Mouse (Mus musculus) midbrain, embryonic 12.5 days (tissue): ENCODE results near the gene Olfr642. TPM values are rescaled to one million over a fixed set of nuclear protein-coding genes. Genes with fewer than 3 reads are reported as not detected.

ENCODE experiments used
- ATAC-seq: fragments of 200-750 bp; cut with Nextera tagmentation; 2 replicates; pipeline ENCODE4 v1.8.0; 2017; ENCODE audit warnings: low read depth, moderate TSS enrichment, moderate library complexity; ENCODE audit not compliant: low FRiP score
- H3K27ac ChIP-seq: fragments of 300-500 bp; sonication (generic); replicated peaks from 2 replicates; pipeline ENCODE4 v1.5.1; 2016; ENCODE audit warnings: mild to moderate bottlenecking
- H3K27me3 ChIP-seq: fragments of 300-500 bp; sonication (generic); 2 replicates; pipeline ENCODE4 v1.6.1; 2016; ENCODE audit warnings: mild to moderate bottlenecking
- H3K36me3 ChIP-seq: fragments of 300-500 bp; sonication (generic); 2 replicates; pipeline ENCODE4 v1.6.1; 2016
- H3K4me1 ChIP-seq: fragments of 300-500 bp; sonication (generic); 2 replicates; pipeline ENCODE4 v1.6.1; 2016
- H3K4me2 ChIP-seq: fragments of 300-500 bp; sonication (generic); replicated peaks from 2 replicates; pipeline ENCODE4 v1.6.1; 2016; ENCODE audit warnings: mild to moderate bottlenecking, moderate library complexity
- H3K4me3 ChIP-seq: fragments of 300-500 bp; sonication (generic); 2 replicates; pipeline ENCODE4 v1.5.1; 2016; ENCODE audit warnings: mild to moderate bottlenecking
- H3K9ac ChIP-seq: fragments of 300-500 bp; sonication (generic); replicated peaks from 2 replicates; pipeline ENCODE4 v1.6.1; 2016; ENCODE audit warnings: mild to moderate bottlenecking, moderate library complexity
- H3K9me3 ChIP-seq: fragments of 300-500 bp; sonication (generic); 2 replicates; pipeline ENCODE4 v1.6.1; 2016; ENCODE audit warnings: mild to moderate bottlenecking
- polyA plus RNA-seq: library from polyadenylated mRNA; unstranded; fragments of >200 nt; fragmentation: Nextera tagmentation; extraction: Ambion mirVana; gene quantifications from 2 replicates; pipeline ENCODE4 v1.2.1, GENCODE M21; 2016

The Olfr642 gene
- polyA plus RNA-seq, 1 experiment from 2014 or later, result not detected

DNA sequence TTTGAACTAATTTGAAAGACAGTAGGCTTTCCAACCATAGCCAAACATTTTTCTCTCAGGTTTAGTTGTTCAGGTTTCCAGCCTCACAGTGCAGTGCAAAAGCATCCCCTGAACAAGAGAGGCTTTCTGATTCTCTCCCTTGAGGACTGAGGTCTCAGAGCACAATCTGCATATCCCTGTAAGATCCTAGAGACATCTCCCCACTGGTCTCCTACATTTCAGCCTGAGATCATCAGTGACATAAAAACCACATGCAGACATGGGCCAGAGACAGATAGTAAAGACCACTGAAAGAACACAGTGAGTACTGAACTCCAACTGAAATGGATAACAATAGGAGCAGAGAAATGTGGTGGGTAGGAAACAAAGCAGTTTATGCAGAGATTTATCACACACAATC, 54.0 kb downstream of the Olfr642 start, which contains the start of gene Olfr638:
Gene Olfr638, plus strand, starts transcription at position 301 of the 400 bp plus-strand sequence.
- ATAC-seq, result no peak

More for the DNA sequence above, 54.0 kb downstream of the Olfr642 start, which contains the start of gene Olfr638:
- H3K4me3 ChIP-seq, result no peak within 1 kb of the TSS
- H3K4me2 ChIP-seq, result no peak within 1 kb of the TSS
- H3K9me3 ChIP-seq, result no peaks in the 10 kb centered on the region
- no peak within 1 kb of the TSS for H3K9ac ChIP-seq
- H3K36me3 ChIP-seq, result no peaks in the 10 kb centered on the region
- H3K27me3 ChIP-seq, result no peaks in the 10 kb centered on the region
- H3K27ac ChIP-seq, result no peak within 1 kb of the TSS
- H3K4me1 ChIP-seq, result no peaks in the 10 kb centered on the region

Other genes with a start within 250 kb of the Olfr642 start
- gene Hbb-bt, start 238.7 kb downstream of the Olfr642 start, polyA plus RNA-seq, result 769 and 928 TPM in 2 replicates
- gene Hbb-bs, start 224.6 kb downstream of the Olfr642 start, polyA plus RNA-seq, result 643 and 809 TPM in 2 replicates
- gene Hbb-bh2, start 212.1 kb downstream of the Olfr642 start, polyA plus RNA-seq, result not detected in 2 replicates
- gene Hbb-bh1, start 209.5 kb downstream of the Olfr642 start, polyA plus RNA-seq, result 623 and 675 TPM in 2 replicates
- 8,301 and 9,167 TPM in 2 replicates for gene Hbb-y, start 199.4 kb downstream of the Olfr642 start, polyA plus RNA-seq
- not detected in 2 replicates for gene Olfr66, start 166.4 kb downstream of the Olfr642 start, polyA plus RNA-seq
- gene Olfr64, start 158.2 kb downstream of the Olfr642 start, polyA plus RNA-seq, result not detected in 2 replicates
- not detected in 2 replicates for gene Olfr65, start 149.2 kb downstream of the Olfr642 start, polyA plus RNA-seq
- not detected in 2 replicates for gene Olfr631, start 123.8 kb downstream of the Olfr642 start, polyA plus RNA-seq
- gene Olfr632, start 118.3 kb downstream of the Olfr642 start, polyA plus RNA-seq, result not detected in 2 replicates
- gene Olfr633, start 108.2 kb downstream of the Olfr642 start, polyA plus RNA-seq, result not detected in 2 replicates
- not detected in 2 replicates for gene Olfr635, start 81.5 kb downstream of the Olfr642 start, polyA plus RNA-seq
- gene Olfr638, start 53.9 kb downstream of the Olfr642 start, polyA plus RNA-seq, result not detected in 2 replicates
- 0.04 TPM in 1 of 2 replicates, not detected in the other for gene Olfr639, start 35.4 kb downstream of the Olfr642 start, polyA plus RNA-seq
- not detected in 2 replicates for gene Olfr640, start 27.1 kb downstream of the Olfr642 start, polyA plus RNA-seq
- gene Olfr641, start 17.2 kb downstream of the Olfr642 start, polyA plus RNA-seq, result not detected in 2 replicates
- not detected in 2 replicates for gene 4930516K23Rik, start 8.8 kb upstream of the Olfr642 start, polyA plus RNA-seq
- not detected in 2 replicates for gene Olfr644, start 19.2 kb upstream of the Olfr642 start, polyA plus RNA-seq
- gene Olfr645, start 32.8 kb upstream of the Olfr642 start, polyA plus RNA-seq, result not detected in 2 replicates
- gene Olfr646, start 52.2 kb upstream of the Olfr642 start, polyA plus RNA-seq, result not detected in 2 replicates
- gene Ubqln5, start 77.2 kb upstream of the Olfr642 start, polyA plus RNA-seq, result not detected in 2 replicates
- not detected in 2 replicates for gene Olfr643, start 84.7 kb upstream of the Olfr642 start, polyA plus RNA-seq
- gene Ubqln3, start 90.6 kb upstream of the Olfr642 start, polyA plus RNA-seq, result not detected in 2 replicates
- gene Ubqlnl, start 97.9 kb upstream of the Olfr642 start, polyA plus RNA-seq, result not detected in 2 replicates
- gene Olfm5, start 112.2 kb upstream of the Olfr642 start, polyA plus RNA-seq, result not detected in 2 replicates
- gene Olfr648, start 130.7 kb upstream of the Olfr642 start, polyA plus RNA-seq, result 0.45 and 0.47 TPM in 2 replicates
- gene Olfr649, start 143.3 kb upstream of the Olfr642 start, polyA plus RNA-seq, result not detected in 2 replicates
- gene Trim6, start 166.1 kb upstream of the Olfr642 start, polyA plus RNA-seq, result 0.72 and 1.3 TPM in 2 replicates
- gene Trim34a, start 191.8 kb upstream of the Olfr642 start, polyA plus RNA-seq, result 0.83 and 1.2 TPM in 2 replicates
- 0.10 and 0.16 TPM in 2 replicates for gene Trim5, start 235.4 kb upstream of the Olfr642 start, polyA plus RNA-seq